Mouse (Mus musculus): ENCODE measurements around the gene Wdr49.

GRCm38 (mm10) chr3:75482056-75482455, at the start of gene Wdr49:
- no peak for TF ChIP-seq CTCF (IDR thresholded peaks at IDR 0.05; ENCODE audit: low read depth, low read length)
- TF ChIP-seq GATA1 (IDR thresholded peaks at IDR 0.05; ENCODE audit: borderline replicate concordance, low read length): no peak
- TF ChIP-seq TAL1 (conservative IDR thresholded peaks at IDR 0.05; ENCODE audit: low read depth, low read length): no peak
- TF ChIP-seq POLR2AphosphoS5 (IDR thresholded peaks at IDR 0.05; ENCODE audit: insufficient replicate concordance, low read depth, low read length): no peak

All from G1E (cell line).